Mouse (Mus musculus) E14TG2a.4 (cell line): ENCODE results near the gene Gm20388.

Source experiments
- CTCF ChIP-seq: conservative IDR thresholded peaks from 2 replicates; pipeline ENCODE4 v1.5.1; 2014; ENCODE audit warnings: low read length
- POU5F1 ChIP-seq: IDR thresholded peaks from 2 replicates; pipeline ENCODE4 v1.6.1; 2014; ENCODE audit warnings: low read length, borderline replicate concordance

DNA sequence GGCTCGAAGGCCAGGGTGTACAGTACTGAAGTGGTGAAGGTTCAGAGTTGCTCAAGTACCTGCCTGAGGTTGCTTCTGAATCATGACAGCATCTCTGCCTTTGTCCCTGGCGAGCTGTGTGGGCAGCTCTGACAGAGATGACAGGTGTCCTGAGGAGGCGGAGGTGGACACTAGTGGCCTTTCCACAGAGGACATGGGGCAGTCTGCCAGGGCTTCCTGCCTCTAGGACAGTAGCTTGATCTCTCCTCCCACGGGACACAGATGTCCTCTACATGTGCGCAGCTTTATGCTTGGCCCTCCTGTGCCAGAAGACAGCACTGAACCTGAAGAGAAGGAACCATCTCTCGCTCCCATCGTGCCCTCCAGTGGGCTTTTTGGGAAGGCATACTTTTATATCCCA lies 222.5 kb downstream of the Gm20388 start:
- TF ChIP-seq CTCF = no peak
- TF ChIP-seq POU5F1 = no peak
